Mouse (Mus musculus) neural tube, embryonic 11.5 days (tissue): ENCODE data around the gene Them7. TPM values are rescaled to one million over a fixed set of nuclear protein-coding genes. Genes with fewer than 3 reads are reported as not detected.

Source experiments
- polyA plus RNA-seq: library from polyadenylated mRNA; unstranded; fragments of >200 nt; fragmentation: Nextera tagmentation; extraction: Ambion mirVana; gene quantifications from 2 replicates; pipeline ENCODE4 v1.2.1, GENCODE M21; 2014

Them7 gene
- polyA plus RNA-seq, 1 experiment from 2014 or later, result 0.73 TPM

Other genes with a start within 250 kb of the Them7 start
- 282 and 295 TPM in 2 replicates for gene Eif3m, start 207.2 kb upstream of the Them7 start, polyA plus RNA-seq
- gene Gm11060, start 132.3 kb upstream of the Them7 start, polyA plus RNA-seq, result not detected in 2 replicates
- gene Wt1, start 97.8 kb upstream of the Them7 start, polyA plus RNA-seq, result 1.3 and 3.3 TPM in 2 replicates
- gene Rcn1, start 175.0 kb downstream of the Them7 start, polyA plus RNA-seq, result 123 and 129 TPM in 2 replicates